Mouse (Mus musculus) left cerebral cortex, adult 18-20 months (tissue): Measurements from ENCODE around the gene Acat3. TPM values are rescaled to one million over a fixed set of nuclear protein-coding genes. Genes with fewer than 3 reads are reported as not detected.
"Not testable (repeated sequence)": the region's sequence is repeated elsewhere in the genome, so short reads cannot be mapped to it uniquely, and the experiment has no call there.

Experiments used
- DNase-seq, 2 experiments: peaks; one replicate each; pipeline ENCODE4 v3.0.0; 2021 to 2022; ENCODE audit warnings: low spot score in 2 of 2, mixed read lengths in 1 of 2
- total RNA-seq, 2 experiments: library from RNA; stranded (reverse); gene quantifications; 2 replicates each; pipeline ENCODE4 v1.2.3; 2021

Gene Acat3
- total RNA-seq, 2 experiments from 2014 or later: 4.8 to 5.5 TPM

- no peak for DNase-seq
These were observed 19.3 kb downstream of the Acat3 start for GRCm38 (mm10) chr17:12921073-12921472.

GRCm38 (mm10) chr17:12916588-12917380 is 23.6 kb downstream of the Acat3 start:
- DNase-seq: peak; percentile 27 to 54

- peak; percentile 98 to 99 for DNase-seq
These were observed 24.4 kb downstream of the Acat3 start, which contains the start of gene Mrpl18 for GRCm38 (mm10) chr17:12915881-12916583. Mrpl18 (minus strand) TSS chr17:12916345.

GRCm38 (mm10) chr17:12915488-12915880 is 24.9 kb downstream of the Acat3 start, which contains the start of gene Tcp1:
Tcp1 (plus strand) TSS chr17:12915701.
- no peak for DNase-seq

- DNase-seq: no peak
These were observed 30.0 kb downstream of the Acat3 start for GRCm38 (mm10) chr17:12910391-12910790.

GRCm38 (mm10) chr17:12909361-12910280 is 30.8 kb downstream of the Acat3 start, which contains the start of gene Pnldc1:
Pnldc1 (minus strand) TSS chr17:12910230.
- no peak for DNase-seq

- DNase-seq: no peak
These were observed 34.0 kb downstream of the Acat3 start for GRCm38 (mm10) chr17:12906436-12906835.

GRCm38 (mm10) chr17:12905810-12906209 is 34.6 kb downstream of the Acat3 start:
- DNase-seq: no peak

- no peak for DNase-seq
These were observed 36.1 kb downstream of the Acat3 start for GRCm38 (mm10) chr17:12904349-12904748.

GRCm38 (mm10) chr17:12903372-12904333 is 36.7 kb downstream of the Acat3 start:
- no peak for DNase-seq

GRCm38 (mm10) chr17:12902291-12902690 is 38.1 kb downstream of the Acat3 start:
- no peak for DNase-seq

- not testable (repeated sequence) for DNase-seq
These were observed 41.8 kb downstream of the Acat3 start for GRCm38 (mm10) chr17:12898607-12899006.

- no peak for DNase-seq
These were observed 42.7 kb downstream of the Acat3 start for GRCm38 (mm10) chr17:12897674-12898073.

GRCm38 (mm10) chr17:12892033-12892432 is 48.4 kb downstream of the Acat3 start:
- DNase-seq: no peak

- DNase-seq: no peak
These were observed 49.3 kb downstream of the Acat3 start for GRCm38 (mm10) chr17:12891054-12891453.

- DNase-seq: no peak
These were observed 53.2 kb downstream of the Acat3 start for GRCm38 (mm10) chr17:12887021-12887775.

- no peak for DNase-seq
These were observed 53.8 kb downstream of the Acat3 start for GRCm38 (mm10) chr17:12886620-12887019.

- DNase-seq: no peak
These were observed 59.2 kb downstream of the Acat3 start for GRCm38 (mm10) chr17:12881216-12881615.

- peak; percentile 84 to 86 for DNase-seq
These were observed 60.2 kb downstream of the Acat3 start for GRCm38 (mm10) chr17:12880178-12880577.
